Mouse (Mus musculus) ES-Bruce4 (cell line): ENCODE measurements at regions not wholly inside any gene's neighbourhood (a gene's known extent, or its start where the extent isn't known, plus 50 kb on each side); places are given as distances from the start of the nearest gene placed in this dataset.

ENCODE experiments used
- CTCF ChIP-seq: IDR thresholded peaks from one replicate; pipeline ENCODE4 v1.8.1; 2011; ENCODE audit warnings: low read depth, low read length
- POLR2A ChIP-seq: IDR thresholded peaks from one replicate; pipeline ENCODE4 v1.8.1; 2011; ENCODE audit warnings: low read length; ENCODE audit not compliant: insufficient read depth

DNA sequence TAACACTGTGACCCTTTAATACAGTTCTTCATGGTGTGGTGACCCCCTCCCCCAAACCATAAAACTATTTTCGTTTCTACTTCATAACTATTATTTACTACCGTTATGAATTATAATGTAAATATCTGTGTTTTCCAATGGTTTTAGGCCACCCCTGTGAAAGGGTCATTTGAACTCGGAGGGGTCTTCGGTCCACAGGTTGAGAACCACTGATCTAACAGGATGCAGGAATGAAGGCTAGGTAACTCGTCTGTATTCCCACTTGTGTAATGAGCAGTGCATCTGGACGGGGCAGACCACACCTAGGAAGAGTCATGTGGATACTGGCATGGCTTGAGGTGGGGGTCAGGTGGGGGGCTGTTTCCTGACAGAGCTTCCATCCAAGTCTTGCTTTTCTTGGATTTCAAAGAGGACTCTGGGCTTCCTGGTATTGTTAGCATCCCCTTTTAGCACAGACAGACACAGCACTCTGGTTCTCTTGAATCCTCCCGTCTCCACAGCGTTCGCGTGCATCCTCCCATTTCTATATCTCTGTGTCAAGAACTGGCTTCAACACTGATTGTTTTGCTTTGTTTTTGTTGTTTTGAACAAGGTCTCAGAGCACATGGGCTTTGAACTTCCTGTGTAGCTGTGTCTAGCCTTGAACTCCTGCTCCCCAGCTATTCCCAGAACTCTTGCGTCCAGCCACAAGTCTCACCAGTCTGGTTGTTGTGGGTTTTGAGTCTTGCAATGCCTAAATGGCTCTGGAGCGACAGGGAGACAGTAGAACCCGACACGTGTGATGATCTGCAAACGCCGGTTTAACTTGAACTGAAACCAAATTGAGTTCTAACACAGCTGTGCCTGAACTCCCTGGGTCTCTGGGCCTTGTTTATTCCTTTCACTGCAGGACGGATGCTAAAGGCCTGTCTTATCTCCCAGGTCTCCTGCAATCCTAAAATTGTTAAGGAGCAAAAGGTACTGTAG, 75.4 kb upstream of the Ralgps2 start:
- no peak for TF ChIP-seq POLR2A
- TF ChIP-seq CTCF = no peak
